Mouse (Mus musculus): Measurements from ENCODE around the gene Olfr821.
"Not testable (repeated sequence)": the region's sequence is repeated elsewhere in the genome, so short reads cannot be mapped to it uniquely, and the experiment has no call there.

The Olfr821 gene

DNA sequence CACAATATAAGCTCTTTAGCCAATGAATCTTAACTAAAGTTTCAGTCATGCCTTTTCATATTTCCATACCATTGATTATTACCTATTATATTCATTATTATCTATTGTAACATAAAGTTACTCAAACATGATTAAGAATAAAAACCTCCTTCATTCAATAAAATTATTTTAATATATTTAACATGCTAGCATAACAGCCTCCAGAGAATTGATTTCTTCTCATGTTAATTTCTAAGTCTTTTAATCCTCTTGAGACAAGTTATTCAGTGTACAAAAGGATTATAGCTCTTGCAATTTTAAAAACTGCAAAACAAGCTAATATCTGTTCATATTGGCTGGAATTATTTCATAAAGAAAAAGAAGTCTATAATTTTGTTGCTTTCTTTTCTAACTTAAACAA lies at the start of gene Olfr821:
Olfr821 (plus strand) TSS at position 301 of the 400 bp plus-strand sequence.
- no peak for DNase-seq (ENCODE audit: low read depth, low spot score)

DNA sequence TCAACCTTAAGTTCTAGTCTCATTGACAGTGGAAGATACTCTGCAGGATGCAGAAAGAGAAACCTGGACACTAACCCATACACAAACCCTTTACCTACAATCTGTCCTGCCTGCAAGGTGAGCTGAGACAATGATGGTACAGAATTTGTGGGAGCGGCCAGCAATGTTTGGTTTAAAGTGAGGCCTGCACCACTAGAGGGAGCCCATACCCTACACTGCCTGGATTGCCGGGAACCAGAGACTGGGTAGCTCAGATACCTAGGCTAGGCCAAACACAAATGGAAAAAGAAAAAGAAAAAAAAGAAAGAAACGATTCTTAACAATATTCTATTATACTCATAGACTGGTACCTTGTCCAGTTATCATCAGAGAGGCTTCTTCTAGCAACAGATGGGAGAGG lies 48.3 kb upstream of the Olfr821 start:
- not testable (repeated sequence) for DNase-seq (ENCODE audit: low read depth, low spot score)

DNA sequence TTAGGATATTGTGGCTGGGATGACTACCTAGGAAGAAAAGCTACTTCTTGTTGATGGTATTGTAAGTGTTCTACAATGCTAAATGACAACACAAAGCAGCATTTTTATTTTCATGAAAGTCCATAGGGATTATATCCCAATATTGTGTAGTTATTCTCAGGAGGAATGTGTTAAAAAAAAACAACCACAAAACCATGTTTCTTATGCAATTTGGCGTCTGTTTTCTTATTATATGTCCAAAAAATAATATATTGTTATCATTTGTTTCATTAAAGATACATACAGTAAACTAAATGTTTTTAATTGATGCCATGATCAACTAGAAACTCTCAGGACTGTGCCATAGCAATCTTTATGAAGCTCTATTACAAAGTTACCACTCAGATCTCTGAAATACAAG lies 45.2 kb upstream of the Olfr821 start, which contains the start of gene Gm10310:
Gm10310 (minus strand) TSS at position 101 of the 400 bp plus-strand sequence.
- DNase-seq (ENCODE audit: low read depth, low spot score), result not testable (repeated sequence)

DNA sequence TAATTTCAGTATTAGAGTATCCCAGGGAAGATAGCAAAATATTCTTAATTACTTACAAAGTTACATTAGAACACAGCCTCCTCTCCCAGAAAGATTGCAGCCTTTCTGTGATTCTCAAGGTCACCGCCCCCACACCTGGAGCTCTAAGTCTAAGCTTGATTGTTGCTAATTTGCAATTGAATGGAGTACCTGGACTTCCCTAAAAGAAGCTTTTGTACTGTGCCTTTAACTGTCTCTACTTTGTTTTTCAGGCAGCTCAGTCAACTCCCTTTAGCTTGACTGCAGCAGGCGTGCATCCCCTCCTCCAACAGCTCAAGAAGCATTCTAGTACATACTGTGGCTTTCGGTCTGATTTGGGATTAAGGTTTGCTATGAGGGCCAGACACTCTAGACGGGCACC lies 26.0 kb upstream of the Olfr821 start:
- not testable (repeated sequence) for DNase-seq (ENCODE audit: low read depth, low spot score)

DNA sequence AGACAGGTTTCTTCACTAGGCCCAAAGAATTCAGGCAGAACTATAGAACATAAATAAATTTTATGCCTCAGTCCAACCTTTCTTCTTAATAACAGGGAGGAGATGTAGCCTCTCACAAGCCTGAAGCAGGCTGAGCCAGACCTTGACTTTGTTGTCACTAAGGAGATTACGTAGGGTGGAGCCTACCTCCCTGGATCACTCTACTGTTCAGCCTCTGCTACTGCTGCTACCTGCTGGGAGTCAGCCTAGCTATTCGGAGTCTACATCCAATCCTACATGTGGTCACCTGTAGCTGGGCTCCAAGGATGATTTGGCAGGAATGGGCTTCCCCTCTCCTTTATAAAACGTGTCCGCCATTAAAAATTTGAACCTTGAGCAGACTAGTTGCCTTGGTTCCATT lies 24.8 kb upstream of the Olfr821 start:
- not testable (repeated sequence) for DNase-seq (ENCODE audit: low read depth, low spot score)

DNA sequence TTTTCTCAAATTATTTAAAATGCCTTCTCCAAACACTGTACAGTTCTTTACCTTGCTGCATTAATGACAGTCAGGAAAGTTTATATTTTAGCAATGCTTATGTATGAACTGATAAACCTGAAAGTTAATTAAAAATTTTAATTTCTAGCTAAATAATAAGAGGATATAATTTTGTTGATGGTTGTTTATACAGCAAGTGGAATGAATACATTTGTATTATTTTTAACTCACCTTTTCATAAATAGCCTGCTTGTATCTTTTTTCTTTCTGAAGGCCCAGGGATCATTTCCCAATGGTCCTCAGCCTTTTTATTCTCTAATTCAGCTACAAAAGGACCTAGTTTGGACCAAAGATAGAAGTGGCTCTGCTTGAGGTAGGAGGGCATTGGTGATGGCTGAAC lies 17.8 kb upstream of the Olfr821 start, which contains the start of gene Olfr820:
Olfr820 (plus strand) TSS at position 301 of the 400 bp plus-strand sequence.
- DNase-seq (ENCODE audit: low read depth, low spot score), result no peak

DNA sequence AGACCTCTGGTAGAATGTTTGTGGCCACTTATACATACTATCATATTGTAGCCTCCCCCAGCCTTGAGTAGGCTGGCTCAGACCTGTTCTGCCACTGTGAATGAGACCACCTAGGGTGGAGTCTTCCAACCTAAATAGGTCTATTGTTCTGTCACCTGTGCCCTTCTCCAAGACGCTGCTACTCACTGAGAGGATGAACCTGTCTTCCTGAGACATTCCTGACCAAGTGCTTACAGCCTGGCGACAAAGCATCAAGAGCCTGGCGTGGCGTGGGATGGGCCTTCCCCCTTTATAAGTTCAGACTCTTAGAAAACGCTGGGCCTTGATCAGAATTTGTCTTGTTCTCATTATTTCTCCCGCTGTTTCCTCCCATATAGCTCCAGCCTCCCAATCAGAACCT lies 6.9 kb downstream of the Olfr821 start:
- no peak for DNase-seq (ENCODE audit: low read depth, low spot score)

DNA sequence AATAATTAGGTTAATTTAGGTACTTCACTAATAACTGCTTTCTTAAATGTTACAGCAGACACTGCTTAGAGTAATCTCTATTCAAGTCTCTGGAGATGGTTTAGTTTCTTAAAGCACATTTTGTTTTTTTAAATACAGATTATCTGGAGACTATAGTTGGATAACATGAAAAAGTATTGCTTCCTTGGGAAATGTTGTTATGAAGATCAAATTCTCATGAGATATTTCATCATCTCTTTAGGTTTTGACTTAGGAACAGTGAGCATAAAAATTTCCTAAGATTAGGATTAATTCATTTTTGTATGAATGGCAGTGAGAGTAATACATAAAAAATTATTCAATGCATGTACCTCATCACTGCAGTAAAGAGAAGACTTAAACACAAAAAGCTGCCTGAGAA lies 40.8 kb downstream of the Olfr821 start, which contains the start of gene Olfr822:
Olfr822 (plus strand) TSS at position 301 of the 400 bp plus-strand sequence.
- no peak for DNase-seq (ENCODE audit: low read depth, low spot score)

All from WW6 (cell line).